Mouse (Mus musculus) hindbrain, embryonic 14.5 days (tissue): ENCODE measurements around the gene Glrx5. TPM values are rescaled to one million over a fixed set of nuclear protein-coding genes. Genes with fewer than 3 reads are reported as not detected.
A peak's percentile ranks its signal among the peaks of the same experiment; 100 is the strongest.

ENCODE experiments used
- ATAC-seq: fragments of 200-750 bp; cut with Nextera tagmentation; 2 replicates; pipeline ENCODE4 v1.8.0; 2017; ENCODE audit warnings: moderate number of reproducible peaks, mild to moderate bottlenecking, moderate TSS enrichment, moderate library complexity; ENCODE audit not compliant: low FRiP score
- DNase-seq: peaks from one replicate; pipeline ENCODE4 v3.0.0-alpha.2; 2015; ENCODE audit warnings: low spot score
- H3K27ac ChIP-seq: fragments of 300-500 bp; sonication (generic); 2 replicates; pipeline ENCODE4 v1.5.1; 2014; ENCODE audit warnings: mild to moderate bottlenecking, moderate library complexity
- H3K27me3 ChIP-seq: fragments of 300-500 bp; sonication (generic); 2 replicates; pipeline ENCODE4 v1.6.1; 2014; ENCODE audit warnings: mild to moderate bottlenecking, low read length, mixed read lengths; ENCODE audit not compliant: control insufficient read depth, insufficient read depth
- H3K36me3 ChIP-seq: fragments of 300-500 bp; sonication (generic); replicated peaks from 2 replicates; pipeline ENCODE4 v1.6.1; 2014; ENCODE audit not compliant: control insufficient read depth, insufficient read depth
- H3K4me1 ChIP-seq: fragments of 300-500 bp; sonication (generic); replicated peaks from 2 replicates; pipeline ENCODE4 v1.6.1; 2014; ENCODE audit warnings: antibody characterized with exemption, low read length, mixed read lengths; ENCODE audit not compliant: control insufficient read depth, insufficient read depth
- H3K4me2 ChIP-seq: fragments of 300-500 bp; sonication (generic); replicated peaks from 2 replicates; pipeline ENCODE4 v1.6.1; 2014; ENCODE audit warnings: mild to moderate bottlenecking, moderate library complexity
- H3K4me3 ChIP-seq: fragments of 300-500 bp; sonication (generic); replicated peaks from 2 replicates; pipeline ENCODE4 v1.5.1; 2014; ENCODE audit warnings: mild to moderate bottlenecking, low read length
- H3K9ac ChIP-seq: fragments of 300-500 bp; sonication (generic); 2 replicates; pipeline ENCODE4 v1.6.1; 2014
- H3K9me3 ChIP-seq: fragments of 300-500 bp; sonication (generic); 2 replicates; pipeline ENCODE4 v1.6.1; 2016; ENCODE audit warnings: low read length; ENCODE audit not compliant: control insufficient read depth
- WGBS: fragments of 180-500 bp; shearing (Covaris S2); extraction: QIAGEN DNeasy Blood & Tissue Kit; methylation state at CpG from one replicate; pipeline ENCODE4 v1.1.7; 2014; 5-methylcytosine and 5-hydroxymethylcytosine counted together
- polyA plus RNA-seq: library from polyadenylated mRNA; unstranded; fragments of >200 nt; fragmentation: Nextera tagmentation; extraction: Ambion mirVana; gene quantifications from 2 replicates; pipeline ENCODE4 v1.2.1, GENCODE M21; 2014

The Glrx5 gene
- polyA plus RNA-seq, 1 experiment from 2014 or later = 189 TPM

- Histone ChIP-seq H3K36me3 (no peaks in the 10 kb centered on the region), H3K27ac (no peak overlapping the region), H3K9me3 (no peaks in the 10 kb centered on the region), H3K4me2 (no peak overlapping the region), H3K4me3 (no peak overlapping the region), H3K4me1 (no peaks in the 10 kb centered on the region), H3K9ac (no peak overlapping the region), H3K27me3 (peaks cover 5% of the 10 kb centered on the region)
- WGBS = 69% methylated on average over 10 of the region's 10 CpGs
- ATAC-seq (no peak; the same call in 1 of the 2 replicates), DNase-seq (no peak)
These were observed 30.0 kb upstream of the Glrx5 start for GRCm38 (mm10) chr12:105002340-105003132.

- no peak overlapping the region for H3K4me2 ChIP-seq
- no peak overlapping the region for H3K4me3 ChIP-seq
- ATAC-seq (no peak), DNase-seq (no peak)
- H3K4me1 ChIP-seq = no peaks in the 10 kb centered on the region
- no peak overlapping the region for H3K27ac ChIP-seq
- no peaks in the 10 kb centered on the region for H3K9me3 ChIP-seq
- no peaks in the 10 kb centered on the region for H3K36me3 ChIP-seq
- peaks cover 11% of the 10 kb centered on the region for H3K27me3 ChIP-seq
- no peak overlapping the region for H3K9ac ChIP-seq
- 35% methylated on average over 9 of the region's 9 CpGs for WGBS
These were observed 29.3 kb upstream of the Glrx5 start for GRCm38 (mm10) chr12:105003158-105003557.

GRCm38 (mm10) chr12:105003715-105004114, 28.8 kb upstream of the Glrx5 start:
- Histone ChIP-seq H3K9me3 (no peaks in the 10 kb centered on the region), H3K27ac (no peak overlapping the region), H3K4me1 (0 out of 2 replicates have a peak, but pooled peaks cover 2% of the 10 kb centered on the region), H3K4me3 (no peak overlapping the region), H3K36me3 (no peaks in the 10 kb centered on the region), H3K4me2 (no peak overlapping the region), H3K27me3 (peaks cover 16% of the 10 kb centered on the region), H3K9ac (no peak overlapping the region)
- 84% methylated on average over 3 of the region's 3 CpGs for WGBS
- no peak for DNase-seq
- ATAC-seq = no peak

GRCm38 (mm10) chr12:105004956-105005714, 27.4 kb upstream of the Glrx5 start:
- 81% methylated on average over 22 of the region's 22 CpGs for WGBS
- Histone ChIP-seq H3K36me3 (no peaks in the 10 kb centered on the region), H3K27ac (no peak overlapping the region), H3K9ac (no peak overlapping the region), H3K9me3 (no peaks in the 10 kb centered on the region), H3K4me2 (no peak overlapping the region), H3K4me1 (0 out of 2 replicates have a peak, but pooled peaks cover 16% of the 10 kb centered on the region), H3K4me3 (no peak overlapping the region), H3K27me3 (peaks cover 31% of the 10 kb centered on the region)
- no peak for ATAC-seq
- no peak for DNase-seq

DNA sequence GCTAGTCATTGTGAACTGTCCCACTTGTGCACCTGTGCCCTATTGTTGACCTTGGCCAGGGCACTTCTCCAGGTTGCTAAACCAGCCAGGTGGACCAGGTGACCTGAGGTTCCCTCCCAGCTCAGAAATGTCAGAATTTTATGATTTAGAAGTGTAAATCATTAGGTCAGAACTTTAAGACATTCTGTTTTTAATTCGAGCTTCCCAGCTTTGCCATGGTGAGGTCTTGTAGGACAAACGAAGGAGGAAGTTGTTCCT, 26.8 kb upstream of the Glrx5 start:
- no peak overlapping the region for H3K27ac ChIP-seq
- H3K4me1 ChIP-seq = 0 out of 2 replicates have a peak, but pooled peaks cover 17% of the 10 kb centered on the region
- DNase-seq (no peak), ATAC-seq (no peak)
- H3K27me3 ChIP-seq = peaks cover 36% of the 10 kb centered on the region
- 74% methylated on average over 2 of the region's 2 CpGs for WGBS
- H3K9ac ChIP-seq = no peak overlapping the region
- no peaks in the 10 kb centered on the region for H3K36me3 ChIP-seq
- H3K4me3 ChIP-seq = no peak overlapping the region
- no peak overlapping the region for H3K4me2 ChIP-seq
- H3K9me3 ChIP-seq = no peaks in the 10 kb centered on the region

DNA sequence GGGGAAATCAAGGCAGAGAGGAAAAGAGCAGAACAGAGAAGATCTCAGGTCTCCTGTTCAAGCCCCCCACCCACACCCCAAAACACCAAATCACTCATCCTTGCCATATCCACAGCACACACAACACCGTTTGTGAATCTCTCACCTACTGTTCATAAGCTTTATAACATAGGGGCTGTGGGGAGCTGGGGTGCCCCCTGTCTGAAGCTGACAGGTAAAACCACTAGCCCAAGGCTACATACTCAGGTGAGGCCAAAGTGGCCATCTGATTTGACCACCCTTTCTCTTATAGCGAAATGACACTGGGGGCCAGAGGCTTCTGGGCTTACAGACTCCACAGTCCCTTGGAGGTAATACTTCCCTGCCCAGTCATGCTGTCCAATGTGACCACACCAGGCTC, 24.3 kb upstream of the Glrx5 start:
- Histone ChIP-seq H3K9me3 (no peaks in the 10 kb centered on the region), H3K36me3 (no peaks in the 10 kb centered on the region), H3K9ac (no peak overlapping the region), H3K4me3 (no peak overlapping the region), H3K4me2 (no peak overlapping the region), H3K27me3 (peaks cover 41% of the 10 kb centered on the region), H3K4me1 (0 out of 2 replicates have a peak, but pooled peaks cover 17% of the 10 kb centered on the region), H3K27ac (no peak overlapping the region)
- ATAC-seq (no peak), DNase-seq (no peak)
- WGBS = 57% methylated on average over 2 of the region's 2 CpGs

DNA sequence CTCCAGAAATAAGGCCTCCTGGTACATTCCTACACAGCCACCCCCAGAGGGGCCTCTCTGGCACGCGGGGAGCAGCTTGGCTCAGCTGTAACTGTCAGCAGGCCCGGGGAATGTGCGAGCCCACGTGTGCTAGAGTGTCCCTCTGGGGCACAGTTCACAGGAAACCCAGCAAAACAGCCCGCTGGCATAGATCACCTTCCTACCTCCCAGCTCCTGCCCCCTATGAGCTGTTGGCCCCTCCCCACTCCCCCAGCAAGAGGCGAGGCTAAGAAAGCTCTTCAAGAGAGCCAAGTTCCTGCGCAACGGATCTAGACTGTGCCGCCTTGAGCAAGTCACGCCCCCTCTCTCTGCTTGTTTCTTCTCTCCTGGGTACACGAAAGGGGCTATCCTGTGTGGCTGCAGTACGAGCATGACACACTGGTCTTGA, 23.7 kb upstream of the Glrx5 start:
- Histone ChIP-seq H3K4me3 (peak overlapping the region; percentile 45; the same call in 1 of the 2 replicates), H3K9me3 (no peaks in the 10 kb centered on the region), H3K4me2 (peak overlapping the region; percentile 88), H3K4me1 (0 out of 2 replicates have a peak, but pooled peaks cover 17% of the 10 kb centered on the region), H3K27me3 (peaks cover 41% of the 10 kb centered on the region), H3K27ac (no peak overlapping the region), H3K9ac (no peak overlapping the region), H3K36me3 (no peaks in the 10 kb centered on the region)
- ATAC-seq (no peak; the same call in 1 of the 2 replicates), DNase-seq (no peak)
- 2% methylated on average over 13 of the region's 13 CpGs for WGBS

GRCm38 (mm10) chr12:105009370-105010212, 22.9 kb upstream of the Glrx5 start, which contains the start of gene Syne3:
Gene Syne3 (minus strand): TSS chr12:105009809.
- under 1% methylated on average over 54 of the region's 66 CpGs for WGBS
- DNase-seq (no peak), ATAC-seq (peak; percentile 64)
- no peaks in the 10 kb centered on the region for H3K36me3 ChIP-seq
- peaks cover 41% of the 10 kb centered on the region for H3K27me3 ChIP-seq
- peak within 1 kb of the TSS; percentile 45 for H3K4me3 ChIP-seq
- peak within 1 kb of the TSS; percentile 49 for H3K9ac ChIP-seq
- no peaks in the 10 kb centered on the region for H3K9me3 ChIP-seq
- H3K27ac ChIP-seq = no peak within 1 kb of the TSS
- 0 out of 2 replicates have a peak, but pooled peaks cover 17% of the 10 kb centered on the region for H3K4me1 ChIP-seq
- peak within 1 kb of the TSS; percentile 88 for H3K4me2 ChIP-seq
